Mouse (Mus musculus): ENCODE measurements around the gene Aip. TPM values are rescaled to one million over a fixed set of nuclear protein-coding genes. Genes with fewer than 3 reads are reported as not detected.

Gene Aip
- polyA plus RNA-seq, 1 experiment from 2014 or later: 81.9 TPM

DNA sequence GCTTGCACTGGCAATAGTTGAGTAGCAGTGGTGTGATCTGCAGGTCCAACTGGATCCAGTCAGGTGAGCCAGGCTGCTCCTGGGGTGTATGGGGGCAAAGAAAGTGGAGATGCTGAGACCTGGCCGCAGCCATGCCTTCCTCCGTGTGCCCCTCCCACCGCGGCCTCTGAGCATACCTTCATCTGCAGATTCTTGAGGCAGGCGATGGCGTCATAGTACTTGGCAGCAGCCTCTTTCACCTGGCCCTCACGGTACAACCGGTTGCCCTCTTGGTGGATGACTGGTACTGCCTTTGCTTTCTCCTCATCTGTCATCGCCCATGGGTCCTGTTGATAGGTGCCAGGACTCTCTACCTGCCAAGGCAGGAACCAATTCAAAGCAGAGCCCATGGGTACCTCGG is 10.5 kb downstream of the Aip start:
- H3K27ac ChIP-seq (replicated peaks; ENCODE audit: low read depth, low read length): no peak overlapping the region
- H3K36me3 ChIP-seq (ENCODE audit: control insufficient read depth, insufficient read depth, low read length): peaks cover 67% of the 10 kb centered on the region
- peaks cover under 1% of the 10 kb centered on the region; the same call in 1 of the 2 replicates for H3K4me1 ChIP-seq (ENCODE audit: control insufficient read depth, insufficient read depth, low read length)
- no peak overlapping the region for H3K4me3 ChIP-seq (ENCODE audit: low read depth, low read length)
- no peak overlapping the region for H3K9ac ChIP-seq (ENCODE audit: low read depth, low read length)
- ATAC-seq (ENCODE audit: low read depth) (no peak), DNase-seq (ENCODE audit: low spot score) (no peak)
- no peaks in the 10 kb centered on the region for H3K27me3 ChIP-seq (replicated peaks; ENCODE audit: control insufficient read depth, insufficient read depth, low read length)
- no peaks in the 10 kb centered on the region for H3K9me3 ChIP-seq (ENCODE audit: control insufficient read depth, low read length)
- WGBS: 91% methylated on average over 10 of the region's 10 CpGs
- H3K4me2 ChIP-seq (ENCODE audit: low read depth, low read length): no peak overlapping the region

DNA sequence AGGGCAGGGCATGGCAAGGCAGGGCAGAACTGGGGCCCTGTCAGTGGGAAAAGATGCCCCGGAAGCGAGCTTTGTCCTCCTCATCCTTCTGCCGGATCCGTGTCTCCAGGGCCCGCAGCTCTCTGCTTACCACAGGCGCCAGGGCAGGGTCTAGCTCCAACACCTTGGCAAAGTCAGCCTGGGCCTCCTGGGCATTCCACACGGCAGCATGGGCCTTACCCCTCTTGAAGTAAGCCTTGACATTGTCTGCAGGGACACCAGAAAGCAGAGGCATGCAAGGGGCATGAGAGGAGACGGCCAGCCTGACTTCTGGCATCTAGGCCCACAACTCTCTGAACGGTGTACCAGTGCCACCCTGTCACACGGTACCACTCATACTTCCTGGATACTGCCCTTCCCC is 11.1 kb downstream of the Aip start:
- H3K4me1 ChIP-seq (ENCODE audit: control insufficient read depth, insufficient read depth, low read length): no peaks in the 10 kb centered on the region
- H3K4me2 ChIP-seq (ENCODE audit: low read depth, low read length): no peak overlapping the region
- no peaks in the 10 kb centered on the region for H3K27me3 ChIP-seq (replicated peaks; ENCODE audit: control insufficient read depth, insufficient read depth, low read length)
- no peak overlapping the region for H3K9ac ChIP-seq (ENCODE audit: low read depth, low read length)
- H3K27ac ChIP-seq (replicated peaks; ENCODE audit: low read depth, low read length): no peak overlapping the region
- no peak for DNase-seq (ENCODE audit: low spot score)
- H3K9me3 ChIP-seq (ENCODE audit: control insufficient read depth, low read length): no peaks in the 10 kb centered on the region
- peaks cover 67% of the 10 kb centered on the region for H3K36me3 ChIP-seq (ENCODE audit: control insufficient read depth, insufficient read depth, low read length)
- H3K4me3 ChIP-seq (ENCODE audit: low read depth, low read length): no peak overlapping the region
- ATAC-seq (ENCODE audit: low read depth): no peak
- WGBS: 90% methylated on average over 10 of the region's 10 CpGs

DNA sequence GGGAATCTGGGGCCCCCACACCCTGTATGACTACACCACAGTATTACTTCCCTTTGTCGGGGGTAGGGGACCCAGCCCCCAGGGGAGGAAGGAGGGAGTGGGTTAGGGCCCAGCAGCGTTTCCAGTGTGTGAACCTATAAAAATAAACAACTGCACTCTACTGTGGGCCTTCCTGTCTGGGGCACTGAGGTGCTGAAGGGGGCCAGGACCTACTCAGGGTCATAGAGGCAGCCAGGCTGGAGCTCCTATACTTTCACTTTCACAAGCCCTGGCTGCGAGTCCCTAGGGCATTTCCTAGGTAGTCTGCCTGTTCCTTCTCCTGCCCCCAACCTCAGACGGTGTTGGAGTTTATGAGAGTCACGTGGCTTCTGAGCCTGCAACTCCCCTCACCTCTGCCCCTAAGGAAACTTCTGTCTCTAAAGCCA is 11.8 kb downstream of the Aip start:
- no peaks in the 10 kb centered on the region for H3K27me3 ChIP-seq (replicated peaks; ENCODE audit: control insufficient read depth, insufficient read depth, low read length)
- H3K9me3 ChIP-seq (ENCODE audit: control insufficient read depth, low read length): no peaks in the 10 kb centered on the region
- no peak overlapping the region for H3K27ac ChIP-seq (replicated peaks; ENCODE audit: low read depth, low read length)
- ATAC-seq (ENCODE audit: low read depth) (no peak), DNase-seq (ENCODE audit: low spot score) (no peak)
- H3K36me3 ChIP-seq (ENCODE audit: control insufficient read depth, insufficient read depth, low read length): peaks cover 63% of the 10 kb centered on the region
- no peak overlapping the region for H3K4me2 ChIP-seq (ENCODE audit: low read depth, low read length)
- 56% methylated on average over 5 of the region's 5 CpGs for WGBS
- H3K9ac ChIP-seq (ENCODE audit: low read depth, low read length): no peak overlapping the region
- no peak overlapping the region for H3K4me3 ChIP-seq (ENCODE audit: low read depth, low read length)
- H3K4me1 ChIP-seq (ENCODE audit: control insufficient read depth, insufficient read depth, low read length): no peaks in the 10 kb centered on the region

DNA sequence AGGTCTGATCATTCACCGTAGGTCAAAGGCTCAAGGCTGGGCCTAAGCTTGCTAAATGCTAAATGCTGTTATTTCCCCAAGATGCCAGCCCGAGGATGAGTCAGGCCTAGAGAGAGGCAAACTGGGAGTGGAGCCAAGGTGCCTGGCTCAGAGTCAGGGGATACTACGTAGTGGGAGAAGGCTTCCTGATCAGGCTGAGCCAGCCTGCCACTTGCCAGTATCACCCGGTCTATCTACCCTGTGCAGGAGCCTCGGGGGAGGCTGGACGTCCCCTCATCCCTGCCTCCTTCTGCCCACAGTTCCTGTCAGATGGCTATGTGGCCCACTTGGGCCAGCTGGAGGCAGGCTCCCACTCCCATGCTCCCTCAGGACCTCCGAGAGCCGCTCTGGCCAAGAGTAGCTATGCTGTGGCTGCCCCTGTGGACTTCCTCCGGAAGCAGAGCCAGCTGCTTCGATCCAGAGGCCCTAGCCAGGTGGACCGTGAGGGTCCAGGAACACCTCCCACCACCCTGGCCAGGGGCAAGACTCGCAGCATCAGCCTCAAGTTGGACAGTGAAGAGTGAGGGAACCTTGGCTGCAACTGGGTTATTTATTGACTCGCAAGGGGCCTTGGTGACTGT is 12.4 kb downstream of the Aip start:
- H3K4me2 ChIP-seq (ENCODE audit: low read depth, low read length): no peak overlapping the region
- H3K27ac ChIP-seq (replicated peaks; ENCODE audit: low read depth, low read length): no peak overlapping the region
- peaks cover 60% of the 10 kb centered on the region for H3K36me3 ChIP-seq (ENCODE audit: control insufficient read depth, insufficient read depth, low read length)
- no peak overlapping the region for H3K4me3 ChIP-seq (ENCODE audit: low read depth, low read length)
- no peaks in the 10 kb centered on the region for H3K4me1 ChIP-seq (ENCODE audit: control insufficient read depth, insufficient read depth, low read length)
- H3K9ac ChIP-seq (ENCODE audit: low read depth, low read length): no peak overlapping the region
- ATAC-seq (ENCODE audit: low read depth): no peak
- DNase-seq (ENCODE audit: low spot score): no peak
- WGBS: 74% methylated on average over 13 of the region's 13 CpGs
- no peaks in the 10 kb centered on the region for H3K9me3 ChIP-seq (ENCODE audit: control insufficient read depth, low read length)
- H3K27me3 ChIP-seq (replicated peaks; ENCODE audit: control insufficient read depth, insufficient read depth, low read length): no peaks in the 10 kb centered on the region

DNA sequence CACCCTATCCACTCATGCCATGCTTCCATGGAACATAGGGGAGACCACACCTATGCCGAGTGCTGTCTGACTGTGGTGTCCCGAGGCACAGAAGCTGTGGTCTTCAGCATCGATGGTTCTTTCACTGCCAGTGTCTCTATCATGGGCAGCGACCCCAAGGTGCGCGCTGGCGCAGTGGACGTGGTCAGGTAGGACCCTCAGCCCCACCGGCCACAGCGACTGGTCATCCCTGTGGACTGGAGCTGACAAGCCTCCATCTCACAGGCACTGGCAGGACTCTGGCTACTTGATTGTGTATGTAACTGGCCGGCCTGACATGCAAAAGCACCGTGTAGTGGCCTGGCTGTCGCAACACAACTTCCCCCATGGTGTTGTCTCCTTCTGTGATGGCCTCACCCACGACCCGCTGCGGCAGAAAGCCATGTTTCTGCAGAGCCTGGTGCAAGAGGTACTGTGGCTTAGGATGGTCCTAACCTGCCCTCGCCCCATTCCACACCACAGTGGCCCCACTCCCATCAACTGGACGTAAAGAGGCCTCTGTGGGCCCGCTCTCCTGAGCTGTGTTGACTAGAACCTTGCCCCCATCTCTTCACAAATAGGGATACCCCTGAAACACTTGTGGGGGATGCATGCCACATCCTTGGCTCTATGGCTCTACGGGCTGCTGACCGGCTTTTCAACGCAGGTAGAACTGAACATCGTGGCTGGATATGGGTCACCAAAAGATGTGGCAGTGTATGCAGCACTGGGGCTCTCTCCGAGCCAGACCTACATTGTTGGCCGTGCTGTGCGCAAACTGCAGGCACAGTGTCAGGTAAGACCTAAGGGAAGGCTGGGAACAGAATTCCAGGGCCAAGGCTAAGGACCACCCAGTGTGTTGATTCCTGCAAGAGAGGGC is 13.3 kb downstream of the Aip start:
- Histone ChIP-seq H3K4me2 (ENCODE audit: low read depth, low read length) (no peak overlapping the region), H3K4me1 (ENCODE audit: control insufficient read depth, insufficient read depth, low read length) (no peaks in the 10 kb centered on the region), H3K27me3 (replicated peaks; ENCODE audit: control insufficient read depth, insufficient read depth, low read length) (no peaks in the 10 kb centered on the region), H3K9me3 (ENCODE audit: control insufficient read depth, low read length) (no peaks in the 10 kb centered on the region), H3K36me3 (ENCODE audit: control insufficient read depth, insufficient read depth, low read length) (peaks cover 50% of the 10 kb centered on the region), H3K4me3 (ENCODE audit: low read depth, low read length) (no peak overlapping the region), H3K27ac (replicated peaks; ENCODE audit: low read depth, low read length) (no peak overlapping the region), H3K9ac (ENCODE audit: low read depth, low read length) (no peak overlapping the region)
- ATAC-seq (ENCODE audit: low read depth) (no peak), DNase-seq (ENCODE audit: low spot score) (no peak)
- WGBS: 92% methylated on average over 26 of the region's 26 CpGs

DNA sequence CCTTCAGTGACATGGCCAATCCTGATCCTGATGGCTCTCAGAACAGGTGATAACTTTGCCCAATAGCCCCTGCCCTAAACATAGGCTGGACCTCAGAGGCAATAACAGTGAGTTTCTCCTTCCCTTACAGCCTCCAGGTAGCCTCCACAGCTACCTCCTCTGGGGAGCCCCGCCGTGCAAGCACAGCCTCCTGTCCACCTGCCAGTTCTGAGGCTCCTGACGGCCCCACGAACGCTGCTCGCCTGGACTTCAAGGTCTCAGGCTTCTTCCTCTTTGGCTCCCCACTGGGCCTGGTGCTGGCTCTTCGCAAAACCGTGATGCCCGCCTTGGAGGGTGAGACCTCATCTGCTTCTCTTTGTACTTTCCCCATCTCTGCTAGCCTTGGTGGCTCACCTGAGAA is 17.1 kb downstream of the Aip start:
- no peaks in the 10 kb centered on the region for H3K9me3 ChIP-seq (ENCODE audit: control insufficient read depth, low read length)
- WGBS: 85% methylated on average over 9 of the region's 9 CpGs
- no peak overlapping the region for H3K27ac ChIP-seq (replicated peaks; ENCODE audit: low read depth, low read length)
- DNase-seq (ENCODE audit: low spot score): no peak
- no peaks in the 10 kb centered on the region for H3K27me3 ChIP-seq (replicated peaks; ENCODE audit: control insufficient read depth, insufficient read depth, low read length)
- H3K9ac ChIP-seq (ENCODE audit: low read depth, low read length): no peak overlapping the region
- no peak overlapping the region for H3K4me3 ChIP-seq (ENCODE audit: low read depth, low read length)
- H3K4me1 ChIP-seq (ENCODE audit: control insufficient read depth, insufficient read depth, low read length): no peaks in the 10 kb centered on the region
- no peak overlapping the region for H3K4me2 ChIP-seq (ENCODE audit: low read depth, low read length)
- no peak for ATAC-seq (ENCODE audit: low read depth)
- peaks cover 17% of the 10 kb centered on the region for H3K36me3 ChIP-seq (ENCODE audit: control insufficient read depth, insufficient read depth, low read length)

DNA sequence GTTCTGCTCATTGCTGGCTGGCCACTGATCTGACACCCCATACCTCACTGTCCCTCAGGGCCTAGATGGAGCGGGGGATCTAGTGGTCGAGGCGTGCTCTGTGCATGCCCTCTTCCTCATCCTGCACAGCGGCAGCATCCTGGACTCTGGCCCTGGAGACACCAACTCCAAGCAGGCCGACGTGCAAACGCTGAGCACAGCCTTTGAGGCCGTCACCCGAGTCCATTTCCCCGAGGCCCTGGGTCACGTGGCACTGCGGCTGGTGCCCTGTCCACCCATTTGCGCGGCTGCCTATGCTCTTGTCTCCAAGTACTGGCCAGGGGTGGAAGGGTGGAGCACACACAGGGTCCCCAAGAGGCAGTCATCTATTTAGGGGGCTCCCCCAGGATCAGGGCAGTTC is 19.0 kb downstream of the Aip start:
- no peaks in the 10 kb centered on the region for H3K4me1 ChIP-seq (ENCODE audit: control insufficient read depth, insufficient read depth, low read length)
- H3K4me3 ChIP-seq (ENCODE audit: low read depth, low read length): no peak overlapping the region
- no peak for ATAC-seq (ENCODE audit: low read depth)
- no peak overlapping the region for H3K4me2 ChIP-seq (ENCODE audit: low read depth, low read length)
- 84% methylated on average over 14 of the region's 14 CpGs for WGBS
- H3K9ac ChIP-seq (ENCODE audit: low read depth, low read length): no peak overlapping the region
- DNase-seq (ENCODE audit: low spot score): no peak
- H3K27ac ChIP-seq (replicated peaks; ENCODE audit: low read depth, low read length): no peak overlapping the region
- peaks cover 5% of the 10 kb centered on the region for H3K27me3 ChIP-seq (replicated peaks; ENCODE audit: control insufficient read depth, insufficient read depth, low read length)
- peaks cover under 1% of the 10 kb centered on the region for H3K36me3 ChIP-seq (ENCODE audit: control insufficient read depth, insufficient read depth, low read length)
- H3K9me3 ChIP-seq (ENCODE audit: control insufficient read depth, low read length): no peaks in the 10 kb centered on the region

DNA sequence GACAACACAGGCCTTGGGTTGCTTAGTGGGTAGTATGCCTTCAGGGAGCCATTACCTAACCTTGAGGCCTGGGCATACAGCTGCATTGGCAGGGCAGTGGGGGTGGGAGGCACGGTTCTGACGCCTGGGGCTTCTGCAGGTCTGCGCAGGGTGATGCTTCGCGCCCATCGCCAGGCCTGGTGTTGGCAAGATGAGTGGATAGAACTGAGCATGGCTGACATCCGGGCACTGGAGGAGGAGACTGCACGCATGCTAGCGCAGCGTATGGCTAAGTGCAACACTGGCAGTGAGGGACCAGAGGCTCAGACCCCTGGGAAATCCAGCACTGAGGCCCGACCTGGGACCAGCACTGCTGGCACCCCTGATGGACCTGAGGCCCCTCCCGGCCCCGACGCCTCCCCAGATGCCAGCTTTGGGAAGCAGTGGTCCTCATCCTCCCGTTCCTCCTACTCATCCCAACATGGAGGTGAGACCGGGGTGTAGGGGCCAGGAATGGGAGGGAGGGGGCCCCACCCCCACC is 20.9 kb downstream of the Aip start:
- WGBS: 79% methylated on average over 14 of the region's 16 CpGs
- Histone ChIP-seq H3K9ac (ENCODE audit: low read depth, low read length) (no peak overlapping the region), H3K4me1 (ENCODE audit: control insufficient read depth, insufficient read depth, low read length) (peaks cover 14% of the 10 kb centered on the region), H3K4me2 (ENCODE audit: low read depth, low read length) (no peak overlapping the region), H3K27me3 (replicated peaks; ENCODE audit: control insufficient read depth, insufficient read depth, low read length) (peaks cover 24% of the 10 kb centered on the region), H3K4me3 (ENCODE audit: low read depth, low read length) (no peak overlapping the region), H3K9me3 (ENCODE audit: control insufficient read depth, low read length) (no peaks in the 10 kb centered on the region), H3K27ac (replicated peaks; ENCODE audit: low read depth, low read length) (no peak overlapping the region), H3K36me3 (ENCODE audit: control insufficient read depth, insufficient read depth, low read length) (no peaks in the 10 kb centered on the region)
- DNase-seq (ENCODE audit: low spot score): no peak
- ATAC-seq (ENCODE audit: low read depth): no peak
